Mouse (Mus musculus) intestine, embryonic 16.5 days (tissue): ENCODE data around the gene Gm32717. TPM values are rescaled to one million over a fixed set of nuclear protein-coding genes. Genes with fewer than 3 reads are reported as not detected.
"Not testable (repeated sequence)": the region's sequence is repeated elsewhere in the genome, so short reads cannot be mapped to it uniquely, and the experiment has no call there.

Experiments used
- ATAC-seq: fragments of 200-750 bp; cut with Nextera tagmentation; 2 replicates; pipeline ENCODE4 v1.8.0; 2017; ENCODE audit warnings: moderate TSS enrichment, moderate library complexity
- H3K27ac ChIP-seq: fragments of 300-500 bp; sonication (generic); 2 replicates; pipeline ENCODE4 v1.5.1; 2014; ENCODE audit warnings: mild to moderate bottlenecking, low read length
- H3K27me3 ChIP-seq: fragments of 300-500 bp; sonication (generic); replicated peaks from 2 replicates; pipeline ENCODE4 v1.6.1; 2014; ENCODE audit warnings: low read length, control low read depth, mixed read lengths; ENCODE audit not compliant: control insufficient read depth, insufficient read depth
- H3K36me3 ChIP-seq: fragments of 300-500 bp; sonication (generic); 2 replicates; pipeline ENCODE4 v1.6.1; 2014; ENCODE audit warnings: low read length, control low read depth; ENCODE audit not compliant: control insufficient read depth, insufficient read depth
- H3K4me1 ChIP-seq: fragments of 300-500 bp; sonication (generic); 2 replicates; pipeline ENCODE4 v1.6.1; 2014; ENCODE audit warnings: low read length, control low read depth, mixed read lengths; ENCODE audit not compliant: control insufficient read depth, insufficient read depth
- H3K4me2 ChIP-seq: fragments of 300-500 bp; sonication (generic); 2 replicates; pipeline ENCODE4 v1.6.1; 2014; ENCODE audit warnings: low read depth, low read length, control low read depth
- H3K4me3 ChIP-seq: fragments of 300-500 bp; sonication (generic); 2 replicates; pipeline ENCODE4 v1.5.1; 2014; ENCODE audit warnings: mild to moderate bottlenecking, low read length
- H3K9ac ChIP-seq: fragments of 300-500 bp; sonication (generic); 2 replicates; pipeline ENCODE4 v1.6.1; 2014; ENCODE audit warnings: low read depth, low read length
- H3K9me3 ChIP-seq: fragments of 300-500 bp; sonication (generic); 2 replicates; pipeline ENCODE4 v1.6.1; 2016; ENCODE audit warnings: low read length, control low read depth; ENCODE audit not compliant: control insufficient read depth
- WGBS: fragments of 180-500 bp; shearing (Covaris S2); extraction: QIAGEN DNeasy Blood & Tissue Kit; methylation state at CpG from one replicate; pipeline ENCODE4 v1.1.7; 2014; 5-methylcytosine and 5-hydroxymethylcytosine counted together
- polyA plus RNA-seq: library from polyadenylated mRNA; unstranded; fragments of >200 nt; fragmentation: Nextera tagmentation; extraction: Ambion mirVana; gene quantifications from 2 replicates; pipeline ENCODE4 v1.2.1, GENCODE M21; 2015

Gm32717 gene
- polyA plus RNA-seq, 1 experiment from 2014 or later: not detected

DNA sequence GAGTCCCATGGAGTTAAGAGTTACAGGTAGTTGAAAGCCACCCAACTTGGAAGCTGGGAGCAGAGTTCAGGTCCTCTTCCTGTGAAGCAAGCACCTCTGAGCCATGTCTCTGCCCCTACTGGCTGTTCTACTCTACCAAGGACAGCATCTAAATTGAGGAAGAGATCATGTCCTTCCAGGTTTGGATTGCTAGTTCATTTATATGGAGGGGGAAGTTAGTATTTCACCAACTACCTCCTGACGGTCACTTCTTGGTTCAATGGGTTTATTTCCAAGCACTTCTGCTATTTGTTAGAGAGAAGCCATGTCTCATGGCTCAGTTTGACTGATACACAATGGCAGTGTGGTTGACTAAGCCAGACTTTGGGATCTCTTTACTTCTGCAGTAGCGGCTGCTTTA, 13.0 kb downstream of the Gm32717 start:
- H3K27ac ChIP-seq, H3K4me3 ChIP-seq, H3K27me3 ChIP-seq, ATAC-seq, H3K4me1 ChIP-seq, H3K4me2 ChIP-seq, H3K9ac ChIP-seq, H3K36me3 ChIP-seq, H3K9me3 ChIP-seq: not testable (repeated sequence)
- 100% methylated on average over 1 of the region's 2 CpGs for WGBS

DNA sequence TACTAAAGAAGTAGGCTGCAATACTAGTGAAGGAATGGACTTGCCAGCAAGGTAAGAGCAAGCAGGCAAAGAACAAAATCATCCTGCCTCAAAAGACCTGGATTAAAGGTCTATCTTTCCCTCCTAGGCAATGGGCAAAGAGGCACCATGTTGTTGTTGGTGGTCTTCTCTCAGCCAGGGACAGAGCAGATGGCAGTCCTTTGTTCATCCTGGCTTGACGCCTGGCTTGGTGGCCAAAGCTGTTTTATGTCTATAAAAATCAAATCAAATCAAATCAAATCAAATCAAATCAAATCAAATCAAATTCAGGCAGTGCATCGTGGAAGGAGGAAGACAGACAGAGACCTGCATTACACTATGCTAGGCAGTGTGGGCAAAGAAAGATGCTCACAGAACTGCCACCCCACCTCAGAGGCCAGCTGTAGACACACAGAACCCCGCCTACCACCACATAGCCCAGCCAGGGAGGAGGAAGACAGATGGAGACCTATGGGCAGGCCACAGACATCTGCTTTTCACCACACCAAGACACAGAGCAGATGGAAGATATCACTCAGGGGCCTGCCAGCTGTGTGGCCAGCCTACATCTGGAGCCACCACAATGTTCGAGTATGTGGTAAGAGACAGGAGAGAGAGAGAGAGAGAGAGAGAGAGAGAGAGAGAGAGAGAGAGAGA, 24.7 kb downstream of the Gm32717 start:
- not testable (repeated sequence) for H3K9ac ChIP-seq, H3K27ac ChIP-seq, H3K4me1 ChIP-seq, H3K9me3 ChIP-seq, H3K4me3 ChIP-seq, H3K4me2 ChIP-seq, H3K27me3 ChIP-seq, H3K36me3 ChIP-seq
- WGBS: 92% methylated on average over 2 of the region's 4 CpGs
- 0 out of 2 replicates have a peak, but pooled peaks have one; percentile 36 for ATAC-seq

DNA sequence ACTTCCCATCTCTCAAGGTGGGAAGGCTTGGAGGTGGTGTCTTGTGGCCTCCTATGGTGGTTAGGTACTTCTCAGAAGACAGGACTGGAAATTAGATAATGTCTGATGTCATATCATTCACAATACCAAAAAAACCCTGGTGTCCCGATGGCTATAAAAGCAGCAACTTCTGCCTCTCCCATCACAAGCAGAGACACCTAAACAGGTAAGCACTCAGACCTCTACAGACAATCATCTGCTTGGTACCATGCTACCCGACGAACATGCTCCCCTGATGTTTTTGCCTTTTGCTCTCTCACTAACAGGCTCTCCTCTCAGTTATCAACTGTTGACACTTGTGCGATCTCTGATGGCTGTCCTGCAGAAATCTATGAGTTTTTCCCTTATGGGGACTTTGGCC, 35.9 kb downstream of the Gm32717 start, which contains the start of gene Il22:
Il22 (plus strand) TSS at position 301 of the 400 bp plus-strand sequence.
- Histone ChIP-seq H3K9ac (no peak within 1 kb of the TSS), H3K4me1 (no peaks in the 10 kb centered on the region), H3K27ac (no peak within 1 kb of the TSS), H3K27me3 (no peaks in the 10 kb centered on the region), H3K9me3 (no peaks in the 10 kb centered on the region), H3K4me2 (no peak within 1 kb of the TSS), H3K4me3 (no peak within 1 kb of the TSS), H3K36me3 (no peaks in the 10 kb centered on the region)
- WGBS: 87% methylated on average over 4 of the region's 4 CpGs
- ATAC-seq: no peak

- ATAC-seq: not testable (repeated sequence)
- 30% methylated on average over 3 of the region's 3 CpGs for WGBS
Observed at GRCm38 (mm10) chr10:118195150-118195549, 45.4 kb downstream of the Gm32717 start.

More at GRCm38 (mm10) chr10:118195150-118195549, 45.4 kb downstream of the Gm32717 start:
- H3K9ac ChIP-seq, H3K4me3 ChIP-seq, H3K4me2 ChIP-seq, H3K9me3 ChIP-seq, H3K27me3 ChIP-seq, H3K27ac ChIP-seq, H3K36me3 ChIP-seq, H3K4me1 ChIP-seq: not testable (repeated sequence)

Other genes starting within 250 kb of the Gm32717 start
- 13.0 and 13.9 TPM in 2 replicates for gene Mdm1, start 99.0 kb downstream of the Gm32717 start, polyA plus RNA-seq
- not detected in 2 replicates for gene Il22, start 35.8 kb downstream of the Gm32717 start, polyA plus RNA-seq
- not detected in 2 replicates for gene Gm32802, start 17.9 kb upstream of the Gm32717 start, polyA plus RNA-seq
- gene Iltifb, start 54.3 kb upstream of the Gm32717 start, polyA plus RNA-seq: not detected in 2 replicates
- gene Gm9040, start 86.2 kb upstream of the Gm32717 start, polyA plus RNA-seq: not detected in 2 replicates
- gene Gm9044, start 91.6 kb upstream of the Gm32717 start, polyA plus RNA-seq: not detected in 2 replicates
- gene Gm9045, start 97.1 kb upstream of the Gm32717 start, polyA plus RNA-seq: 0.06 TPM in 1 of 2 replicates, not detected in the other
- gene Gm9046, start 102.5 kb upstream of the Gm32717 start, polyA plus RNA-seq: not detected in 2 replicates
- not detected in 2 replicates for gene Gm9048, start 107.9 kb upstream of the Gm32717 start, polyA plus RNA-seq
- gene Gm9049, start 113.3 kb upstream of the Gm32717 start, polyA plus RNA-seq: 0.06 TPM in 1 of 2 replicates, not detected in the other
- not detected in 2 replicates for gene Ifng, start 200.3 kb upstream of the Gm32717 start, polyA plus RNA-seq